ENCODE assay signal across 8 mouse cellular contexts in the genomic region with DNA sequence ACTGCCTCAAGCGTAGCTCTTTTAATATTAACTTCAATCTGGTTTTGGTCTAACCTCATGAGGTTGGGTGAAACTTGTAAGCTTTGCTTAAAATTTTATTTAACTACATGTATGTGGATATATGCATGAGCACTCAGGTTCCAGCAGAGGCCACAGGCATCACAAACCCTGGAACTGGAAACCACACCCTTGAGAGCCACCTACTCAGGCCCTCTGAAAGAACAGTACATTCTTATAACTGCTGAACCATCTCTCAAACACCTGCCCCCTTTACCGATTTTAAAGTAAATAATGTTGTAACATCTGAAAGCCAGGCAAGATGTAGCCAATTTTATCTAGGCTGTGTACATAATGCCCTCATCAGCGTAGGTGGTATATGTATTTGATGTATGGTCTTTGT. TPM values are rescaled to one million over a fixed set of nuclear protein-coding genes. Genes with fewer than 3 reads are reported as not detected.
DNase-seq lines count a peak whose midpoint lies in the region; ATAC-seq and TF ChIP-seq lines count a peak whose summit lies in the region.

No protein-coding gene starts in this region.

- no peak for TF ChIP-seq CTCF in heart, postnatal 0 days (IDR thresholded peaks at IDR 0.05; ENCODE audit: low read depth)
- no peak for TF ChIP-seq CTCF in Patski (IDR thresholded peaks at IDR 0.05)

- no peak for ATAC-seq in heart, postnatal 0 days (ENCODE audit: insufficient read depth, low read depth)
- ATAC-seq in Patski: peak; percentile 1
- ATAC-seq in hindbrain, embryonic 11.5 days (ENCODE audit: low FRiP score): no peak; the same call in 1 of the 2 replicates

- peak overlapping the region; percentile 77 for H3K4me2 ChIP-seq in heart, postnatal 0 days (ENCODE audit: low read depth, low read length)
- peak overlapping the region; percentile 70 for H3K4me2 ChIP-seq in hindbrain, embryonic 11.5 days (replicated peaks; ENCODE audit: low read depth, low read length)

- WGBS in heart, postnatal 0 days: 70% methylated on average over 3 of the region's 3 CpGs
- WGBS in hindbrain, embryonic 11.5 days: 90% methylated on average over 3 of the region's 3 CpGs
- 88% methylated on average over 3 of the region's 3 CpGs for WGBS in midbrain, embryonic 10.5 days

- POLR2A ChIA-PET in Patski (lab: Charles Lee): no interaction called here

- peaks cover 5% of the 10 kb centered on the region; the same call in 1 of the 2 replicates for H3K4me1 ChIP-seq in heart, postnatal 0 days (ENCODE audit: control insufficient read depth, insufficient read depth)
- H3K4me1 ChIP-seq in hindbrain, embryonic 11.5 days (replicated peaks; ENCODE audit: control insufficient read depth, insufficient read depth, low read length): no peaks in the 10 kb centered on the region
- peaks cover 10% of the 10 kb centered on the region; the same call in 1 of the 2 replicates for H3K4me1 ChIP-seq in midbrain, embryonic 10.5 days

- H3K27ac ChIP-seq in heart, postnatal 0 days (ENCODE audit: low read depth): peak overlapping the region; percentile 100
- peak overlapping the region; percentile 94; the same call in 1 of the 2 replicates for H3K27ac ChIP-seq in hindbrain, embryonic 11.5 days (ENCODE audit: low read depth, low read length)
- H3K27ac ChIP-seq in midbrain, embryonic 10.5 days (replicated peaks): peak overlapping the region; percentile 96; the same call in 1 of the 2 replicates

- peaks cover 24% of the 10 kb centered on the region for H3K36me3 ChIP-seq in heart, postnatal 0 days (replicated peaks; ENCODE audit: control insufficient read depth, insufficient read depth, low read length)
- no peaks in the 10 kb centered on the region for H3K36me3 ChIP-seq in hindbrain, embryonic 11.5 days (ENCODE audit: control insufficient read depth, insufficient read depth, low read length)
- peaks cover 33% of the 10 kb centered on the region for H3K36me3 ChIP-seq in midbrain, embryonic 10.5 days

- no peaks in the 10 kb centered on the region for H3K9me3 ChIP-seq in heart, postnatal 0 days (replicated peaks; ENCODE audit: control insufficient read depth, low read length)
- H3K9me3 ChIP-seq in hindbrain, embryonic 11.5 days (ENCODE audit: control insufficient read depth, low read length): no peaks in the 10 kb centered on the region
- no peaks in the 10 kb centered on the region for H3K9me3 ChIP-seq in midbrain, embryonic 10.5 days (replicated peaks)

- intact Hi-C loops in heart, postnatal 25 days (cut with DNase I): loop anchor here (2.0 kb wide), 1 partner anchor 15 kb away; a partner anchor contains a TSS

- peak overlapping the region; percentile 95; the same call in 1 of the 2 replicates for H3K9ac ChIP-seq in heart, postnatal 0 days (replicated peaks; ENCODE audit: low read depth, low read length)
- H3K9ac ChIP-seq in hindbrain, embryonic 11.5 days (ENCODE audit: low read depth, low read length): no peak overlapping the region; the same call in 1 of the 2 replicates

- peak overlapping the region; percentile 89 for H3K4me3 ChIP-seq in heart, postnatal 0 days (ENCODE audit: low read depth, low read length)
- H3K4me3 ChIP-seq in hindbrain, embryonic 11.5 days (ENCODE audit: low read depth, low read length): peak overlapping the region; percentile 62; the same call in 1 of the 2 replicates
- H3K4me3 ChIP-seq in midbrain, embryonic 10.5 days: peak overlapping the region; percentile 74

- CTCF ChIA-PET in Patski (lab: Charles Lee): interaction anchor here (1.9 kb wide), 1 partner anchor 14 kb away, joined by 5 read pairs; no protein-coding TSS in a partner anchor

- DNase-seq in heart, postnatal 0 days (ENCODE audit: low spot score): no peak
- no peak for DNase-seq in heart, postnatal 25 days (ENCODE audit: low spot score)
- no peak for DNase-seq in Patski (ENCODE audit: low read depth, low spot score)
- DNase-seq in hindbrain, embryonic 11.5 days (ENCODE audit: low spot score): no peak
- no peak for DNase-seq in midbrain, embryonic 10.5 days (ENCODE audit: low spot score)
- DNase-seq in ovary, adult 18-20 months (ENCODE audit: low spot score): no peak
- DNase-seq in gastrocnemius, adult 18-20 months (ENCODE audit: low spot score): no peak
- DNase-seq in kidney, adult 18-20 months: no peak

- in situ Hi-C loops in Patski (cut with MboI; ENCODE audit: low pct_unique_long_range_greater_than_20kb): loop anchor here (10.0 kb wide), 1 partner anchor 1125 kb away; a partner anchor contains a TSS

- H3K27me3 ChIP-seq in heart, postnatal 0 days (ENCODE audit: control insufficient read depth, insufficient read depth, low read length): no peaks in the 10 kb centered on the region
- no peaks in the 10 kb centered on the region for H3K27me3 ChIP-seq in Patski
- H3K27me3 ChIP-seq in hindbrain, embryonic 11.5 days (ENCODE audit: control insufficient read depth, insufficient read depth, low read length): no peaks in the 10 kb centered on the region
- no peaks in the 10 kb centered on the region for H3K27me3 ChIP-seq in midbrain, embryonic 10.5 days (ENCODE audit: low read depth, poor library complexity, severe bottlenecking)

- no peak for TF ChIP-seq EP300 in heart, postnatal 0 days (IDR thresholded peaks at IDR 0.05; ENCODE audit: low read depth)

RNA-seq across cellular contexts. Expression of a gene that starts 0.5 kb away (rescaled TPM):
- total RNA-seq in heart, postnatal 0 days (2014; rRNA removed; ENCODE audit: low replicate concordance): 8.6 and 16.6 TPM in 2 replicates
- polyA plus RNA-seq in heart, postnatal 0 days (2015; fragmentation: Nextera tagmentation; extraction: Ambion mirVana): 15.4 and 16.5 TPM in 2 replicates
- 1 to 10 TPM; 6.5 to 8.6 TPM for total RNA-seq in heart, postnatal 25 days (2021)
- polyA plus RNA-seq in Patski (2021): 23.6 TPM
- 6.6 and 8.1 TPM in 2 replicates for polyA plus RNA-seq in hindbrain, embryonic 11.5 days (2014; fragmentation: Nextera tagmentation; extraction: Ambion mirVana)
- 4.4 and 5.0 TPM in 2 replicates for polyA plus RNA-seq in midbrain, embryonic 10.5 days (2016; fragmentation: Nextera tagmentation; extraction: Ambion mirVana)
- 1 to 10 TPM; 2.9 to 3.6 TPM for total RNA-seq in gastrocnemius, adult 18-20 months (2021)

RNA-seq across cellular contexts. Expression of a gene that starts 15.7 kb away (rescaled TPM):
- 16.3 and 16.4 TPM in 2 replicates for total RNA-seq in heart, postnatal 0 days (2014; rRNA removed; ENCODE audit: low replicate concordance)
- polyA plus RNA-seq in heart, postnatal 0 days (2015; fragmentation: Nextera tagmentation; extraction: Ambion mirVana): 11.7 and 12.5 TPM in 2 replicates
- 10 to 100 TPM; 22.9 to 25.3 TPM for total RNA-seq in heart, postnatal 25 days (2021)
- 60.1 TPM for polyA plus RNA-seq in Patski (2021)
- 57.9 and 66.7 TPM in 2 replicates for polyA plus RNA-seq in hindbrain, embryonic 11.5 days (2014; fragmentation: Nextera tagmentation; extraction: Ambion mirVana)
- polyA plus RNA-seq in midbrain, embryonic 10.5 days (2016; fragmentation: Nextera tagmentation; extraction: Ambion mirVana): 41.3 and 52.2 TPM in 2 replicates
- 10 to 100 TPM; 10.5 to 12.1 TPM for total RNA-seq in gastrocnemius, adult 18-20 months (2021)

RNA-seq across cellular contexts. Expression of a gene that starts 46.3 kb away (rescaled TPM):
- total RNA-seq in heart, postnatal 0 days (2014; rRNA removed; ENCODE audit: low replicate concordance): 262 and 335 TPM in 2 replicates
- 301 and 332 TPM in 2 replicates for polyA plus RNA-seq in heart, postnatal 0 days (2015; fragmentation: Nextera tagmentation; extraction: Ambion mirVana)
- total RNA-seq in heart, postnatal 25 days (2021): 1,000 to 10,000 TPM; 1,289 to 1,329 TPM
- 318 TPM for polyA plus RNA-seq in Patski (2021)
- 183 and 196 TPM in 2 replicates for polyA plus RNA-seq in hindbrain, embryonic 11.5 days (2014; fragmentation: Nextera tagmentation; extraction: Ambion mirVana)
- polyA plus RNA-seq in midbrain, embryonic 10.5 days (2016; fragmentation: Nextera tagmentation; extraction: Ambion mirVana): 118 and 140 TPM in 2 replicates
- total RNA-seq in gastrocnemius, adult 18-20 months (2021): 100 to 1,000 TPM; 340 to 369 TPM
